Mouse (Mus musculus): ENCODE measurements around the gene Bsnd. TPM values are rescaled to one million over a fixed set of nuclear protein-coding genes. Genes with fewer than 3 reads are reported as not detected.

Bsnd gene
- not detected for total RNA-seq (2022)

DNA sequence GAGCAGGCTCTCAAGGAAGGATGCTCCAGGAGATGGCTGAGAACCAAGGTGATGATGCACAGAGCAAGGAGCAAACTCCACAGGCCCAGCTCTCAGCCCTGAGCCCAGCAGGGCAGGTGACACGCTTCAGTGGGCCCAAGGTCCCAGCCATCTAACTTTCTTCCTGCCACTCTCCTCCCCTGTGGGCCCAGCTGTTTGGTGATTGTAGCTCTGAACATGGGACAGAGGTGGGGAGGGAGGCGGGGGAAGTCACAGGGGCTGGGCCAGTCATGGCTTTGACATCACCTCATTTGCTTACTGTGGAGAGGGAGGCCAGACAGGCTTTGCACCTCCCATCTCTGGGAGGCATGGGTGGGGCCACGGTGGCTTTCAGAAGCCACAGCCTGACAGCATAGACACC lies at the start of gene Bsnd:
TSS of gene Bsnd (minus strand) at position 168 of the 400 bp plus-strand sequence.
- DNase-seq (ENCODE audit: low spot score): no peak

DNA sequence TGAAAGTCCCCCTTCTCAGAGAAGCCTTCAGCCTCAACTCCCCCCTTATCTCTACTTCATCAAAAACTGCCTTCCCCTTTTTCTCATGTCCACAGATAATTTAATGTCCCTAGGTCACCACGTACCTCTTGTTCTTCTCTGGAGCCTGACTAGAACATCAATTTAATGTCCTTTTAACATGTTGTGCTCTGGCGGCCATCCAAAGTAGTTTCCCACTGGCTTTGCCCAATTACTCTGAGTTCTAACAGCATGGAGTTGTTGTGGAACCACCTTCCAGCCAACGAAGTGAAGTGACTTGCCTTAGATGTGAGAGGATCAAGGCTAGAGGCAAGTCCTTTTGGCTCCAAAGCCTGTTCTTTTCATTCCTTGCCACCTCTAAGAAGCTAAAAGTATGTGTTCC lies 49.4 kb upstream of the Bsnd start:
- DNase-seq (ENCODE audit: low spot score): no peak

DNA sequence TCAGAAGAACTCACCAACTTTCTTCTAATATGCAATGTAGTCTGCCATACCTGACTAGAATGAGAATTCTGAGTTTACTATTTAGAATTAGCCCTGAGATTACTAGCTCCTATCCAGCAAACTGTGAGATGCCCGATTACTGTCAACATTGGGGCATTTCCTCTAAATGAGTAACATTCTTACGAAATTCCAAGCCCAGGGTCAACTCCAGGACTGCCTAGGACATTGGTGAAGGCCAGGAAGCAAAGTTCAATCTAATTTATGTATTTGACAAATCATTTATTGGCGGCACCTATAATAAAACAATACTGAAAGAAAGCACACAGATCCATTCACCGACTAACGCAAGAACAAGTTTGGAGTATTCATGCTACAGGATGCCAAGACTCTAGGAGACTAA lies 47.7 kb upstream of the Bsnd start:
- no peak for DNase-seq (ENCODE audit: low spot score)

DNA sequence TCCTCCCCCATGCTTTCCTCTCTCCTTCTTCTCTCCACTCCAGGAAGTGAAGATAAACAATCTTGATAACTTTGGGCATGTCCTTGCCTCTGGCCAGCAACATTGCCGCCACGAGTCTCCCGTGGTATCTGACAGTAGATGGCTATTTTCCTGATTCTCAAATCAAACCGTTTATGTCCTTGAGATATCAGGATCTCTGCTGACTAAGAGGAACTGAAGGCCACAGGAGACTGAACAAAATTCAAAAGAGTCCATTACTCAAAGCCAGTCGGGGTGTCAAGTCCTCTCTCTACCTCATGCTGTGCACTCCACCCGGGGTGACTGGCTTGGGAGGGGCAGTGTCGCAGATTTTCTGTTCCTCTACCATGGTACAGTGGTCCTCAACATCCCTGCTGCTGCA lies 42.2 kb upstream of the Bsnd start:
- no peak for DNase-seq (ENCODE audit: low spot score)

DNA sequence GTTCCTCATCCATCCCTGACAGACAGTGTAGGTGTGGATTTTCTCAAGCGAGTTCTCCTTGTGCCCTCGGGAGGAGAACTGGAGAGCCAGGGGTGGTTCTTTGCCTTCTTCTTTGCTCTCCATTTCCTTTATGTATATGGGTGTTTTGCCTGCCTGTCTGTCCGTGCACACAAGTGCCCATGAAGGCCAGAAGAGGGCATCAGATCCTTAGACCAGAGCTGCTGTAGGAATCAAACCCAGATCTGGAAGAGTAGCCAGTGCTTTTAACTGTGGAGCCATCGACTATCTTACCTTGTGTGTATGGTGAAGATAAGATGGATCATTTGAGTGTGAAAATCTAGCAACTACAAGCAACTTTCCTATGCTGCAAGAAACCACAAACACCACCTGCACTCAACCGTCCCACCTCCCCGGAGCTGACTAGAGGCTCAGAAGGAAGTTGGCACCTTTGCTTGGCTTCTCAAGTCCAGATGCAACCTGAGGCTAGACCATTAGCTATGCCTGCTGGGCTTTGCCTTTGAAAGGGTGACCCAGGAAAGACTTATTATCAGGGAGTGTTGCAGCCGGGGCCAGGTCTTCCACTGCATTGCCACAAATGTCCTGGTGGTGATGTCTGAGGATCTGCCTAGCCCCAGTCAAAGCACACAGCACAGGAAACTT lies 41.5 kb upstream of the Bsnd start:
- DNase-seq (ENCODE audit: low spot score): no peak

DNA sequence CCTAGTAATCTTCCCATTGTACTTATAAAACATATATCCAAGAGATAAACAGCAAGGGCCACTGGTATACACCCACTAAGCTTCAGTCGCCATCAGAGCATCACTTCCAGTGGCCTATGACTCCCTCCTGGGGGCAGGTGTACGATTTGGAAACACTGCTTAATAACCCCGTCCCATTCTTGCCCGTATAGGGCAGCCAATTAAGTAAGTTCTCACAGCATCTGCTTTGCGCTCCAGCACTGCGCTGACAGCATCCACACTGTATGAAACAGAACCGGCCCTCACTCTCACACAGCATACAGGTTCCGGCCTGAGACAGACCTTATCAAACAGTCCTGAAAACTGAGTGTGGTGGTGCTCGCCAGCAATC lies 38.0 kb upstream of the Bsnd start:
- no peak for DNase-seq (ENCODE audit: low spot score)

DNA sequence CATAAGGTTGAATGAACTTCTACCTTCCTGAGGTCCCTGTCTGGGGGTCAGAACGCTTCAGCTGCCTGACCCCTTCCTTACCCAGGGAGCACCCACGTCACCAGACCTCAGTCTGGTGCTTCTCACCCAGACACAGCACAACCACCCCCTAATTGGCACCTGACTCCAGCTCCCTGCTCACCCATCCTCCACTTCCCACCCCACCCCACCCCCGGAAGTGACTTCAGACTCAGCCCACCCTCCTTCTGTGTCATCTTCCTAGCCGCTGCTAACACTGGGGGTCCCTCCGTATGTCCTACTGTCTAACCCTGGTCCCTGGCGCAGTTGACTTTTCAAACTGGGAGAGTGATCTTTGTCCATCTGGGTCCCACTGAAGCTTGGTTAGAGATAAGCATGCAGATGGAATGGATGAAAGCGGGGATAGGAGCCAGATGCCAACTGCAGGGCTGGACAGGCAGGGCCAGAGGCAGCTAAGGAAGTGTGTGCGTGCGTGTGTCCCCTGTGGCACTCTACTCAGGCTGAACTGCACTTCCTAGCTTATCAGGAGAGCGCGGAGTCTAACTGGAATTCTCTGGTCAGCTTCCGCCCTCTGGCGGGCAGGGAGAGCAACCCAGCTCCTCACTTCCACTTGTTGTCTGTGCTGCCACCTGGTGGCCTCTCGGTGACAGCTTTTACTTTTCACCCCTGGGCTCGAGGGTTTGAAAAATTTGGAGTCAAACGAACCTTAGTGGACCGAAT lies 37.5 kb upstream of the Bsnd start:
- DNase-seq (ENCODE audit: low spot score): peak; percentile 88

DNA sequence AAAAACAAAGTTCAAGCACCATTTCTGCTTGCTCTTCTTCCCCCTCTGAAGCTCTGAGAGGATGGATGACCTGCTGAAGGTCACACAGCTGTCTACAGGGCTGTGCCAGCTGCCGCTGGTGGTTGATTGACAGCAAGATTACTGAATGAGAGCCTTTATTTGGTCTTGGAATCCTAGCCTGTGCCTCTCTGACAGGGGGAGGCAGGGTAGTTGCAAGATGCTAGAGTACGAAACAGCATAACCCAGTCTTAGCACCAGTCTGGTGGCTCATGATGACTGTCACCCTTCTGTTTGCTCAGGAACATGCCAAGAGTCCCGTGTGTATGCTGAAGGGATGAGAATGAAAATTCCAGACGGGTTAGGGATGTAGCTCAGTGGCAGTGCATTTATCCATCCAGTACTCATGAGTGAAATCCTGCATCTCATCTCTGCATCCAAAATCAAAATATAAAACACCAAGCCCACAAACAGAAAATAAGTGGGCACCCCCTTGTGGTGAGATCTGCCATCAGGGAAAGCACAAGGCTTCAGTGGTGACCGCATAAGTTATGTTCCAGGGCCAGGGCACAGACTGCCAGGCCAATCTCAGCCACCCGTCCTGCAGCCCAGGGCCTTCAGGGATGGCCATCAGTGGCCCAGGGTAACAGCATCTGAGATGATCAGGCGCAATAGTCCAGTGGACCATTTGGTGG lies 35.9 kb upstream of the Bsnd start:
- no peak for DNase-seq (ENCODE audit: low spot score)

DNA sequence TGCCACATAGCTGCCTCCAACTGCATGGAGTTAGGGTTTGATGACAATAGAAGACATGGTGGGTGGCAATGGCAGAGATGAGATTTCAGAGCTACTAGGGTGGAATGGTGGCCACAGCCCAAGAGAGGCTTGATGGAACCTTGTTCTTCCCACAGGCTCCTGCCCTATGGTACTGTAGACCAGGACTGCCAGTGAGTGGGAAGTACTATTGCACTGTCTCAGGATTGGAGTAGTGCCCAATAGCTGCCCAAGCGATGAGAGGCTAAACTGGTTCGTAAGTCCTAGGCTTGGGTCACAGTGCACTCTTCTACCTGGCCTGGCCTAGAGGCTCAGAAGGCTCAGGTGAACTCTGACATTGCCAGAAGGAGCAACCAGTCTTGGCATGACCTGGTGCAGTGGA lies 32.9 kb upstream of the Bsnd start:
- DNase-seq (ENCODE audit: low spot score): no peak

DNA sequence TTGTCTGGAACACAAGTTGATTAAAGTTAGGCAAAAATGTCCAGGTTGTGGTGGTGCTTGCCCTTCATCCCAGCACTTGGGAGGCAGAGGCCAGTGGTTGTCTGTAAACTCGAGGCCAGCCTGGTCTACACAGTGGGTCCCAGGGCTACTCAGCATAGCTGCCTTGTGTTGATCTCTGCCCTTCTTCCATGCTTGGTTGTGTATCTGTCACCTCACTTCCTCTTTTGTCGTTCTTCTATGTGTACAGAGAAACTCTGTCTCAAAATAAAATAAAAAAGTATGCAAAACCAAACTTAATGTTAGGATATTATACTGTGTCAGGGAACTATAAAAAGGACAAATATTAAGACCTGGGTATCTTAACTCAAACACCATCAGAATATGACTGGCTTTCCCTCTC lies 32.0 kb upstream of the Bsnd start:
- DNase-seq (ENCODE audit: low spot score): no peak

DNA sequence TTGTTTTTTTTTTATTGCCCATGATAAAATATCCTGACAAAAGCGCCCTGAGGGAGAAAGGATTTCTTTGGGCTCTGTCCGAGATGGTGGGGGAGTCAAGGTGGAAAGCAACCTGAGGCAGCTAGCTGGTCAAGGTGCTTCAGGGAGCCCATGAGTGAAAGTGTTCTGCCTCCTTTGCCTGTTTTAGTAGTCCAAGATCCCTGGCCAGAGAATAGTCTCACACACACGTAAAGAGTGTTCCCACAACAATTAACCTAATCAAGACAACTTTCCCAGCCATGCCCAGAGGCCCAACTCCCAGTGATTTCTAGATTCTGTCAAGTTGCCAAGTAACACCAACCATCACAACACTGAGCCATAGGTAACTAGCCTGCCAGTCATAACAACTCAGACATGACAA lies 30.5 kb upstream of the Bsnd start:
- no peak for DNase-seq (ENCODE audit: low spot score)

DNA sequence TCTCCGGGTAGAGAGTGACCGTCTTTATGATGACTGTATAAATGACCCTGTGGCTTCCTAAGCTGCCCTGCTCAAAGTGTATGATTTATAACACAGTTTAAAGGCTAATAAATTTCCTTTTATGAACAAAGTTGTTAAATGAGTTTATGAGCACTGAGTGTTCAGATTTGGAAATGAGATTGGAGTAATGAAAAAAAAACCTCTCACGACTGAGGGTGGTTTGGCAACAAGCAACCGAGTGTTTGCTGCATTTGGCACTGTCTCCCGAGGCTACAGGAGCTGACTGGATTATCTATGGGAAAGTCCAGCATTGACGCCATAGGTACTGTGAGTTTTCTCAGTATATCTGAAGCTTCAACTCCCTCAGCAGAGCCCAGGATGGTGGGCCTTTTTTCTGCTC lies 22.5 kb upstream of the Bsnd start:
- no peak for DNase-seq (ENCODE audit: low spot score)

DNA sequence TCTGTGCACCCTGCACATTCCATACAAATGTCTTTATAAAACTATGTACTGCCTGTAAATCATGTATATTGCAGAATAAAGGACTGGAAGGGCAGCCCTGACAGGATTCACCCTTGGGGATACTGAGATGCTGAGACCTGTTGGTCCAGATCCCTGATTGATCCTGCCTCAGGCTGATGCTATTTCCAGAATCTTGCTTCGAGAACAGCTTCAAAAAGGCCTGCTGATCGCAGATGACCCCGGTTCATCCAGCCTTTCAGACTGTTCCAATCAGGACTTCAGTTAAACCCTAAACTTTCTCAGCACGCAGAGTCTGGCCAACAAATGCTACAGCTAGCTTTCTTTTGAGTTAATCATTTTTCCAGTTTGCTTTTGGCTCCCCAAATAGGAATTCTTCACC lies 17.8 kb upstream of the Bsnd start:
- no peak for DNase-seq (ENCODE audit: low spot score)

DNA sequence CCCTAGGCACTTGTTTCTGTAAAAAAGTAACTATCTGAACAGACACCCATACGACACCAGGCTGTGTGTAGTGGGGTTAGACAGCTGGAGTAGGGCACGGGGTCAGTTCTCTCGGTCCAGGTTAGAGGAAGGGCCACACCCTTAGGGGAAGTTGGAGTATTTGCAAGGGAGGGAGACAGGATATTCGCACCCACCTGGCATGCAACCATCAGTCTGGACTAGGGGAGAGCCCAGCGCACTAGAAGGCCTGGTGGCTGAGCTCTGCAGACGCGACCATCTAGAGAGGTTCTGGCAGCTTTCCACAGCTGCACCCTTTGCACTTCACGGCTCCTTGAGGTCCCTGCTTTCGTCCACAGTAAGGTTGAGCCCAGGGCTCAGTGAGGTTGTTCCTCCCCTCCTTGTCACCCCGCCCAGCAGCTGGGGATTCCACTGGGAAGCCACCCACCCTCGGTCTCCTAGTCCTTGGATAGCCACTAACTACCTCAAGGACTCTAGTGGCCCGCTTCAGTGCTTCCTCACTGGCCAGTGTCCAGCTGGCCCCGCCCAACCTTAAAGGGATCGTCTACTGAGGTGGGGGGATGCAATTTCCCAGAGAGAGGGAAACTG lies 13.5 kb upstream of the Bsnd start:
- DNase-seq (ENCODE audit: low spot score): peak; percentile 27

DNA sequence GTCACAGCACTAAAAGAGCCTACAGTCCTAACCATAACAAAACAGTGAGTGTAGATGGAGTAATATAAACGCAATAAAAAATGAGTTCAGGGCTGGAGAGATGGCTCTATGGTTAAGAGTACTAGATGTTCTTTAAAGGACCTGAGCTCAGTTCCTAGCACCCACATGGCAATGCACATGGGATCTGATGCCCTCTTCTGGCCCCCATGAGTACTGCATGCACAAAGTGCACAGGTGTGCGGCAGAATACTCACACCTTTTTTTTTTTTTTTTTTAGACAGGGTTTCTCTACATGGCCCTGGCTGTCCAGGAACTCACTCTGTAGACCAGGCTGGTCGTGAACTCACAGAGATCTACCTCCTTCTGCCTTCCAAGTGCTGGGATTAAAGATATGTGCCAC lies 11.5 kb upstream of the Bsnd start:
- no peak for DNase-seq (ENCODE audit: low spot score)

DNA sequence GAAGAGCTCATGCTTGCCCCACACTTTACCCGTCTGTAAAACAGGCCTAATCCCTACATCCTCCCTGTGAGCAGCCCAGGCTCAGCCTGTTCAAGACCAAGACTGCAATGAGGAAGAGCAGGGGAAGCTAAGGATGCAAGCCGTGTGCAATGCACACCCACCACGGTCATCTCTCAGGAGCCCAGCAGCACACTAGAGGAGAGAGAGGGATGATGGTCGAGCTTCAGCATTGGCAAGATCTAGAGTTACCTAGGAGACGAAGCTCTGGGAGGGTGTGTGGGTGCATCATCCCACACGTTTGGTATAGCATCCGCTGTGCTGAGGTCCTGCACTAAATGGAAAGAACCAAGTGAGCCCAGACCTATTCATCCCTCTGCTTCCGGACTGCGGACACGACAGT lies 8.0 kb upstream of the Bsnd start:
- no peak for DNase-seq (ENCODE audit: low spot score)

DNA sequence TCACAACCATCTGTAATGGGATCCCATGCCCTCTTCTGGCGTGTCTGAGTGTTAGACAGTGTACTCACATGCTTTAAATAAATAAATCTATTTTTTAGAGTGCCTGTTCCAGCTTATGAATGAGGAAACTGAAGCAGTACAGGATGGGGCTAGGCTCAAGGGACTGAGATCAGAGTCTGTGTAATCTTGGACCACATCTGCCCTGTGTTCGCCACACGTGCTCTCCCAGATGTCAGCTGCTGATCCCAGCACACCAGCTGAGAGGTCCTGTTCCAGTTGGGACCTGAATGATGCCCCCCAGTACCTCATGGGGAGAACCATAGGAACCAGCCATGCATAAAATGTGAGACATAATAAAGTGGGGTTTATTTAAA lies 6.4 kb upstream of the Bsnd start:
- DNase-seq (ENCODE audit: low spot score): no peak

DNA sequence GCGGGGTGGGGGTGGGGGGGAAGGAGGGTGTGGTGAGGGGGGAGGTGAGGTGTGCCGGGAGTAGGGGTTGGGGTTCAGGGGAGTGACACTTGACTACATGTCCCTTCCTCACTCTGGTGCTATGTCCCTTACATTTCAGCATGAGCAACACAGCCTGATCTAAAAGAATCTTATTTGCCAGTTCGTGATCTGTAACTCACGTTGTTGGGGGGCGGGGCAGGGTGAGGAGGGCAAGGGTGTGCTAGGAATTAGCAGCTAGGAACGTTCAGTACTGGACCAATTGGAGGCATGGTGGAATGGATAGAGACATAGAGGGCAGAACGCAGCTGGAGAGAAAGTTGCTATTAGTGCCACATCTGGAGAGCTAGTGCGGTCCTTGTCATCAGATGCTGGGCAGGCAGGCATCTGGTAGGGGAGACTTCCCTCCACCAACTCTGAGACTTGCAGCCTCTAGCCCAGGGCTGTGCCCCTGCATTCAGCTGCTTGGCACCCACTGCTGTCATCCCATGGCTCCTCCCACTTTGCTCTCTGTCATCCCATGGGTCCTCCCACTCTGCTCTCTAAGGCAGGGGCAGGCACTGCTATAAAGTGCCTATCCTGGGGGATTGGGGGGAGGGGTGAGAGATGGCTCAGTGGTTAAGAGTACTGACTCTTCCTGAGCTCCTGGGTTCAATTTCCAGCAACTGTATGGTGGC lies 5.8 kb upstream of the Bsnd start:
- no peak for DNase-seq (ENCODE audit: low spot score)

DNA sequence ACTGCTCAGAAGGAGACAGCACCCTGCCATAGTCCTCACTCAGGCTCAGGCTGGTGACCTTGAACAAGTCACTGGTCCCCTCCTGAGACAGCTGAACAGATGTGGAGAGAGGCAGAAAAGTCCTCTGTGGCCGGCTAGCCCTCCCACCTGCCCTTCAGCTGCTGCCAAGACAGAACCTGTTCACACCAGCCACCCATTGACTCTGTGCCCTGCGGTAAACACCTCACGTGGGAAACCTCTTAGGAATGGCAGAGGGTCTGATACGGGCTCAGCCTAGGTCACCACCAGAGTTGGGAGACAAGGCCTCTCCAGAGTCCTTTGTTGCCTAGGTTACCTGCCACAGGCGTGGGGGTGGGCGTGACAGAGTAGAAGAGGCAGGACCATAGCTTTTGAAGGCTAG lies 4.8 kb upstream of the Bsnd start:
- DNase-seq (ENCODE audit: low spot score): no peak

DNA sequence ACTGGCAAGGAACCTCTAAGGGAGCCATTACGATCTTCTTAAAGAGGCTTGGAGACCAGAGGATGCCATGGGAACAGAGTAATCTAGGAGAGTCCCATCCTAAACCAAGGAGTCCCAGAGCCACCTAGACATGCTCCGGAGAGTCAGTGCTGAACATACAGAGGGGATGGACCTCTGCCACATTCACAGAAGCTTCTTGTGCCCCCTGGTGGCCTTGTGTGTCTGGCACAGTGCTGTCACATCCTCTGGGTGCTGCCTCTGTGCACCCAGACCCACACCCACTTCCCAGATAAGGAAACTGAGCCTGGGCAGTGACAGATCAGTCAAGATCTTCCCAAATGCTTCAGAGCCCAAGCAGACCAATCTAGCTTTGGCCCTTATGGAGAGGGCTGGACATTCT lies 1.6 kb upstream of the Bsnd start:
- no peak for DNase-seq (ENCODE audit: low spot score)

DNA sequence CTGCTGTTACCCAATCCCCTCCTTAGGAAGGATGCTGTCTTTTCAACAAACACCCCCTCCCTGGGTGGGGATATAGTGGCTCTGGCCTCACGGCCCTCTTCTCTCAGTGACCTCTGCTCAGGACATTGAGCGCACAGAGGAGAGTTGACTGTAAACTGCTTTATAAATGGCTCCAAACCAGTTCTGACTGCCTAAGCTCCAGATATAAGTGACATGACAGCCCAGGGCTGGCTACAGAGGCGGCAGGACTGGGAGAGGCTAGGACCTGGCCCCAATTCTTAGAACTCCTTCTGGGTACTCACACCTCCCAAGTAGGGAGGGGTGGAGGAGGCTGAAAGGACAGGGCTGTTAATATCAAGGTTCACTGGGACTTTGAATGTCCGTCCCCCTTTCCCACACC lies 1.5 kb downstream of the Bsnd start:
- DNase-seq (ENCODE audit: low spot score): no peak

DNA sequence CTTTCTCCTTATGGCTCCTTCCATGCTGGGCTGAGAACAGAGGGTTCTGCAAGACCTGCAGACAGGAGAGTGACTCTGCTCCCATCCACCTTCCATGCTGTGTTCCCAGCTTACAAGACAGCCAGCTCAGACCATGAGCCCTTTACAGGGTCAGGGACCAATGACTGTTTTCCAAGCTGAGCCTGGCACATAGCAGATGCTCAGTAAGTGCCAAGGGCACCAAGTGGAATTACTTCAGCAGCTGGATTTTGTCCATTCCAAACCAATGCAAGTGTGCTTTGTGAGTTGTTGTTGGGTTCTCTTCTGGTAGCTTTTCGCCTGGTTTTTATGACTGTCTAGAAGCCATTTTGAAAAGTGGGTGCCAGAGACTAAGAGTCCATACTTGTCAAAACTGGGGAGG lies 8.3 kb downstream of the Bsnd start:
- DNase-seq (ENCODE audit: low spot score): no peak
